Mouse (Mus musculus): ENCODE results near the gene P2ry2. TPM values are rescaled to one million over a fixed set of nuclear protein-coding genes. Genes with fewer than 3 reads are reported as not detected.

P2ry2 gene
- not detected for polyA plus RNA-seq (2017; shearing (Covaris generic))

DNA sequence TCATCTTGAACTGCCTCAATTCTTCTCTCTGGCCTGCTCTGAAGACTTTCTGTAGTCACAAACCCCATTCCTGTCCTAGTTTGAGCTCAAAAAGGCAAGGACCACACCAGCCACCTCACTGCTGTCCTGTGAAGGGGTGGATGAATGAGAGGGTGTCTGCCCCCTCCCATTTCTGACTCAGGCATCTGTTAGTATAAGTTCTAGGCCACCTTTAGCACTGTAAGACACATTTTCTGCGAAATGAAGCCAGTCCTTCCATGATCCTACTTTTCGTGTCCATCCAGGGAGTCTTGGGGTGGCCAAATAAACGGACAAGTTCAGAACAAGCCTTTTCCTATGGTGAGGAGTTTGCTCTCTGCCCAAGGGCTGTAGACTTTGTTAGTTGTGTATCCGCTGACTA is at the start of gene P2ry2:
P2ry2 (minus strand) TSS at position 326 of the 400 bp plus-strand sequence.

DNA sequence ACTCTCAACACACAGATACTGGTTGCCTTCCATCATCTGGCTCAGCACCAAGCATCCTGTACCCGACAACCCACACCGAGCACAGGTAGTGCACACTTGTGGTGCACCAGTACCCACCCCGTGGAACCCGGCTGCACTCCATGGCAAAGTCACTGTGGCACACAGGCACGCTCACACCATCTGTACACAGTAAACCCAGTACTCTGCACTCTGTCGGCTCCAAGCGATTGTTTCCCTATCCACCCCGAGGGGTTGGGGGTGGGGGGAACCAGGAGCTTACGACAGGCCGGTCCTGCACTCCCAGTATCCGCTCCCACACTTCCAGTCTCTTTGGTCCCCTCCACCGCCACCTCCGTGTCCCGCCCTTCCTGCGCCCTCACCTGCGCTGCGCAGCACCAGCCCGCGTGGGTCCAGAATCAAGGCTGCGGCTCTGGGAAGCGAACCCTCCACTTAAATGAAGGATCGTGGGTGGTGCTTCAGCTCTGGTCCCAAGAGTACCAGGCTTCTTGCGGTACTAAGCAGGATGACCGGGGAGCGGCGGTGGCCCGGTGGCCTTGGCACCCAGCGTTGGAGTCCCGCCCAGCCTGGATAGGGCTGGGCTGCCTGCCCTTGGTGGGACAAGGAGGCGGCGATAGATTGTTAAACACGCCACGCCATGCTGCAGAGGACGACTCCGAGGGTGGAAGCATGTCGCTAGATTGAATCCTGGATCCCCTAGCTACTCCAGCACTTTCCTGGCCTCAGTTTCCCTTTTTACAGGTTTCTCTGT is 38.3 kb downstream of the P2ry2 start, which contains the start of gene P2ry6:
P2ry6 (minus strand) TSS at position 515 of the 769 bp plus-strand sequence.

Other genes starting within 250 kb of the P2ry2 start
- gene Relt, start 149.4 kb downstream of the P2ry2 start, polyA plus RNA-seq (2017; shearing (Covaris generic)) = 46.4 TPM
- 0.22 TPM for gene Arhgef17, start 80.8 kb downstream of the P2ry2 start, polyA plus RNA-seq (2017; shearing (Covaris generic))
- gene P2ry6, start 38.2 kb downstream of the P2ry2 start, polyA plus RNA-seq (2017; shearing (Covaris generic)) = 0.19 TPM
- 41.7 TPM for gene Fchsd2, start 80.0 kb upstream of the P2ry2 start, polyA plus RNA-seq (2017; shearing (Covaris generic))